Mouse (Mus musculus) spleen, postnatal 10 days (tissue): ENCODE measurements around the gene Trmo.

Experiments used
- DNase-seq, 2 experiments: peaks; one replicate each; pipeline ENCODE4 v3.0.0; 2021 to 2022; ENCODE audit warnings: low spot score in 2 of 2

Trmo gene

GRCm38 (mm10) chr4:46339584-46339983, 49.7 kb downstream of the Trmo start:
- no peak for DNase-seq

- DNase-seq: no peak
Observed at GRCm38 (mm10) chr4:46339026-46339425, 50.2 kb downstream of the Trmo start.

DNA sequence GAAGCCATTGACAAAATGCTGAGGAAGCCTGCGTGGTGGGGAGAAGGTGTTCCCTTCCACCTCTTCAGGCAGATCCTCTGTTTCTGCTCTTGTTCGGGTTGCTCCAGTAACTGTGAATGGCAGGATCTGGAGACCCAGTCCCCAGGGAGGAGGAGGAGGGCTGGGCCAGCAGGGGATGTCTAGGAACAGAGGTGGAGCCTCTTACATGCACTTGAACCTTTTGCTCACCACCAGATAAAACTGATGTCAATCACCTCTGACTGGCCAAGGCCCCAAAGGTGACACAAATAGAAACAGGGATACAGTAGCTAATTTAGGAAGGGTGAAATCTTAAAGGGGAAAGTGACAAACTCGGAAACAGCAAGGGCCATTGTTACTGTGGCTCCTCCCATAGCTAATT, 51.2 kb downstream of the Trmo start:
- DNase-seq: no peak

DNA sequence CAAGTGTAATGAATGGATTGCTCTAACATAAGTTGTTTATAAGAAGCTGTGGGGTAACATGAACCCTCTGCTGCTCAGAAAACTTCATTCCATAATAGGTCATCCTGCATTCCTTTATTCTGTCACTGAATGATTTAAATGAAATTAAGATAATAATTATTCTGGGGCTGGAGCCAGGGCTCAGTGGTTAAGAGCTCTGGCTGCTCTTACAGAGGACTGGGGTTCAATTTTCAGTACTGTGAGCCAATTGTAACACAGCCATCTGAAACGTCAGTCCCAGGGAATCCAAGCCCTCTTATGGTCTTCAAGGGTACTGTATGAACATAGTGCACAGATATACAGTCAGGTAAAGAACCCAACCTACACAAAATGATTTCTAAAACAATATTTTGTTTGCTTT, 53.4 kb downstream of the Trmo start:
- DNase-seq: no peak

- DNase-seq: no peak
Observed at GRCm38 (mm10) chr4:46328906-46329305, 60.3 kb downstream of the Trmo start.
